ENCODE assay signal across 23 mouse cellular contexts in the genomic region with DNA sequence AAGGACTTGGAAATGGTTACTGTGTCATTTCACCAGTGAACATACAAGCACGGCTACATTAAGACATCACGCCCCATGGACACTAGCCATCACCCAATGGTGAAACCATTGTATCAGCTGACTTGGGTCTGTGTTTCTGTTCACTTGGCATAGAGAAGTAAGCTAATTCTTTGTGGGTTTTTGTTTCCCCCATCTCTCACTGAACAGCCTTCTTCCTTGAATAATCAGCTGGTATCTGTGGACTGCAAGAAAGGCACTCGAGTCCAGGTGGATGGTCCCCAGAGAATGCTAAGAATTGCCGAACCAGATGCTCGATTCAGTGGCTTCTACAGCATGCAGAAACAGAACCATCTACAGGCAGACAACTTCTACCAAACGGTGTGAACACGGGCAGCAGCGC.
"Had no signal": no experiment of that assay in that cellular context is flagged by ENCODE, and none has a peak within 500 bp of the region (broad histone marks: within the 10 kb centered on the region; RNA-seq: fewer than 3 reads in every experiment).

No protein-coding gene starts in this region.

- H3K4me1 ChIP-seq: limb, embryonic 12.5 days; limb, embryonic 15.5 days; midbrain, embryonic 12.5 days; midbrain, embryonic 15.5 days; neural tube, embryonic 13.5 days; stomach, embryonic 15.5 days had no signal

- H3K9ac ChIP-seq: kidney, embryonic 15.5 days; limb, embryonic 12.5 days; limb, embryonic 15.5 days; liver, embryonic 14.5 days; liver, postnatal 0 days; lung, embryonic 14.5 days; midbrain, embryonic 12.5 days; midbrain, embryonic 15.5 days; neural tube, embryonic 13.5 days; stomach, embryonic 15.5 days had no signal

- DNase-seq: kidney, adult 8-10 months; kidney, postnatal 10 days; kidney, postnatal 36 days; layer of hippocampus, postnatal 36 days; left cerebral cortex, postnatal 4 days; liver, postnatal 0 days; lung, embryonic 14.5 days; retina, postnatal 1 day; right cerebral cortex, postnatal 25 days; spleen, adult 18-20 months; thymus, adult 18-20 months; thymus, postnatal 36 days had no signal

- H3K9me3 ChIP-seq: kidney, embryonic 15.5 days; limb, embryonic 12.5 days; limb, embryonic 15.5 days; midbrain, embryonic 12.5 days; midbrain, embryonic 15.5 days; neural tube, embryonic 13.5 days; stomach, embryonic 15.5 days had no signal

- H3K36me3 ChIP-seq: midbrain, embryonic 15.5 days had no signal

- ATAC-seq: liver, postnatal 0 days; lung, postnatal 0 days; midbrain, embryonic 15.5 days had no signal

- H3K4me2 ChIP-seq: kidney, embryonic 15.5 days; limb, embryonic 12.5 days; limb, embryonic 15.5 days; liver, embryonic 11.5 days; lung, embryonic 14.5 days; midbrain, embryonic 12.5 days; midbrain, embryonic 15.5 days; neural tube, embryonic 13.5 days; stomach, embryonic 15.5 days had no signal

- H3K27ac ChIP-seq: kidney, embryonic 15.5 days; liver, embryonic 14.5 days; midbrain, embryonic 12.5 days; midbrain, embryonic 15.5 days; neural tube, embryonic 13.5 days; stomach, embryonic 15.5 days had no signal

- H3K4me3 ChIP-seq: kidney, embryonic 15.5 days; limb, embryonic 12.5 days; limb, embryonic 15.5 days; midbrain, embryonic 12.5 days; midbrain, embryonic 15.5 days; myocyte; neural tube, embryonic 13.5 days; stomach, embryonic 15.5 days had no signal

- H3K27me3 ChIP-seq: kidney, embryonic 15.5 days; limb, embryonic 12.5 days; limb, embryonic 15.5 days; midbrain, embryonic 12.5 days; midbrain, embryonic 15.5 days; neural tube, embryonic 13.5 days; stomach, embryonic 15.5 days had no signal
